Mouse (Mus musculus): ENCODE results near the gene Gm11627. TPM values are rescaled to one million over a fixed set of nuclear protein-coding genes. Genes with fewer than 3 reads are reported as not detected.
"Not testable (repeated sequence)": the region's sequence is repeated elsewhere in the genome, so short reads cannot be mapped to it uniquely, and the experiment has no call there.

Gm11627 gene
- polyA plus RNA-seq, 1 experiment from 2014 or later = 8.2 TPM

- H3K4me2 ChIP-seq (replicated peaks) = peak overlapping the region; percentile 85
- peak overlapping the region; percentile 41; the same call in 1 of the 2 replicates for H3K27ac ChIP-seq (replicated peaks)
- H3K9ac ChIP-seq (replicated peaks) = peak overlapping the region; percentile 82; the same call in 1 of the 2 replicates
- peaks cover 45% of the 10 kb centered on the region for H3K4me1 ChIP-seq
- H3K4me3 ChIP-seq = peak overlapping the region; percentile 82
- no peaks in the 10 kb centered on the region for H3K9me3 ChIP-seq
- no peaks in the 10 kb centered on the region for H3K36me3 ChIP-seq
- H3K27me3 ChIP-seq = no peaks in the 10 kb centered on the region
- WGBS = 15% methylated on average over 4 of the region's 4 CpGs
- no peak for ATAC-seq (replicated peaks)
Measured at GRCm38 (mm10) chr11:102608691-102609090, 29.4 kb upstream of the Gm11627 start.

- no peaks in the 10 kb centered on the region for H3K36me3 ChIP-seq
- peak overlapping the region; percentile 85 for H3K4me2 ChIP-seq (replicated peaks)
- no peaks in the 10 kb centered on the region for H3K27me3 ChIP-seq
- ATAC-seq (replicated peaks) = no peak
- peak overlapping the region; percentile 82 for H3K4me3 ChIP-seq
- WGBS = 7% methylated on average over 10 of the region's 10 CpGs
- peak overlapping the region; percentile 82 for H3K9ac ChIP-seq (replicated peaks)
- peak overlapping the region; percentile 77; the same call in 1 of the 2 replicates for H3K27ac ChIP-seq (replicated peaks)
- peaks cover 52% of the 10 kb centered on the region for H3K4me1 ChIP-seq
- H3K9me3 ChIP-seq = no peaks in the 10 kb centered on the region
Measured at GRCm38 (mm10) chr11:102607686-102608548, 28.7 kb upstream of the Gm11627 start.

GRCm38 (mm10) chr11:102607201-102607600 is 27.9 kb upstream of the Gm11627 start:
- not testable (repeated sequence) for H3K9me3 ChIP-seq; ATAC-seq (replicated peaks); H3K36me3 ChIP-seq; H3K27me3 ChIP-seq
- H3K9ac ChIP-seq (replicated peaks) = peak overlapping the region; percentile 82
- H3K4me2 ChIP-seq (replicated peaks) = peak overlapping the region; percentile 85
- WGBS = under 1% methylated on average over 12 of the region's 12 CpGs
- H3K27ac ChIP-seq (replicated peaks) = peak overlapping the region; percentile 77
- peaks cover 58% of the 10 kb centered on the region for H3K4me1 ChIP-seq
- H3K4me3 ChIP-seq = peak overlapping the region; percentile 82

GRCm38 (mm10) chr11:102606751-102607171 is 27.5 kb upstream of the Gm11627 start:
- under 1% methylated on average over 12 of the region's 12 CpGs for WGBS
- Histone ChIP-seq H3K4me2 (replicated peaks) (peak overlapping the region; percentile 85), H3K9ac (replicated peaks) (peak overlapping the region; percentile 82), H3K9me3 (no peaks in the 10 kb centered on the region), H3K27me3 (no peaks in the 10 kb centered on the region), H3K27ac (replicated peaks) (peak overlapping the region; percentile 77), H3K36me3 (no peaks in the 10 kb centered on the region), H3K4me1 (peaks cover 58% of the 10 kb centered on the region), H3K4me3 (peak overlapping the region; percentile 82)
- ATAC-seq (replicated peaks) = no peak

GRCm38 (mm10) chr11:102605553-102606416 is 26.5 kb upstream of the Gm11627 start:
- peak overlapping the region; percentile 82 for H3K9ac ChIP-seq (replicated peaks)
- H3K4me1 ChIP-seq = peaks cover 51% of the 10 kb centered on the region
- no peak for ATAC-seq (replicated peaks)
- no peaks in the 10 kb centered on the region for H3K27me3 ChIP-seq
- no peaks in the 10 kb centered on the region for H3K36me3 ChIP-seq
- H3K4me3 ChIP-seq = peak overlapping the region; percentile 82
- WGBS = under 1% methylated on average over 62 of the region's 62 CpGs
- peak overlapping the region; percentile 85 for H3K4me2 ChIP-seq (replicated peaks)
- peak overlapping the region; percentile 98 for H3K27ac ChIP-seq (replicated peaks)
- H3K9me3 ChIP-seq = no peaks in the 10 kb centered on the region

GRCm38 (mm10) chr11:102604777-102605552 is 25.7 kb upstream of the Gm11627 start:
- Histone ChIP-seq H3K9ac (replicated peaks) (peak overlapping the region; percentile 82), H3K4me2 (replicated peaks) (peak overlapping the region; percentile 85), H3K27me3 (no peaks in the 10 kb centered on the region), H3K4me1 (peaks cover 42% of the 10 kb centered on the region), H3K4me3 (peak overlapping the region; percentile 82), H3K9me3 (no peaks in the 10 kb centered on the region), H3K27ac (replicated peaks) (peak overlapping the region; percentile 98), H3K36me3 (no peaks in the 10 kb centered on the region)
- under 1% methylated on average over 74 of the region's 74 CpGs for WGBS
- peak; percentile 51 for ATAC-seq (replicated peaks)

- peak within 1 kb of the TSS; percentile 85 for H3K4me2 ChIP-seq (replicated peaks)
- H3K27me3 ChIP-seq = no peaks in the 10 kb centered on the region
- peak; percentile 94 for ATAC-seq (replicated peaks)
- under 1% methylated on average over 31 of the region's 31 CpGs for WGBS
- peak within 1 kb of the TSS; percentile 98 for H3K27ac ChIP-seq (replicated peaks)
- H3K4me3 ChIP-seq = peak within 1 kb of the TSS; percentile 82
- H3K9me3 ChIP-seq = no peaks in the 10 kb centered on the region
- H3K36me3 ChIP-seq = no peaks in the 10 kb centered on the region
- peak within 1 kb of the TSS; percentile 82 for H3K9ac ChIP-seq (replicated peaks)
- peaks cover 34% of the 10 kb centered on the region for H3K4me1 ChIP-seq
Measured at GRCm38 (mm10) chr11:102604010-102604584, 24.8 kb upstream of the Gm11627 start, which contains the start of gene Fzd2. TSS of gene Fzd2 (plus strand) at chr11:102604396.

GRCm38 (mm10) chr11:102603496-102603850 is 24.2 kb upstream of the Gm11627 start:
- peak overlapping the region; percentile 85 for H3K4me2 ChIP-seq (replicated peaks)
- peak overlapping the region; percentile 82 for H3K4me3 ChIP-seq
- H3K4me1 ChIP-seq = peaks cover 27% of the 10 kb centered on the region
- peak overlapping the region; percentile 98 for H3K27ac ChIP-seq (replicated peaks)
- WGBS = 1% methylated on average over 10 of the region's 10 CpGs
- H3K27me3 ChIP-seq = no peaks in the 10 kb centered on the region
- H3K36me3 ChIP-seq = no peaks in the 10 kb centered on the region
- peak; percentile 75 for ATAC-seq (replicated peaks)
- H3K9me3 ChIP-seq = no peaks in the 10 kb centered on the region
- peak overlapping the region; percentile 43 for H3K9ac ChIP-seq (replicated peaks)

GRCm38 (mm10) chr11:102602816-102603495 is 23.7 kb upstream of the Gm11627 start:
- no peaks in the 10 kb centered on the region for H3K27me3 ChIP-seq
- no peaks in the 10 kb centered on the region for H3K36me3 ChIP-seq
- H3K27ac ChIP-seq (replicated peaks) = peak overlapping the region; percentile 98
- peak overlapping the region; percentile 85 for H3K4me2 ChIP-seq (replicated peaks)
- peaks cover 22% of the 10 kb centered on the region for H3K4me1 ChIP-seq
- peak overlapping the region; percentile 43 for H3K9ac ChIP-seq (replicated peaks)
- peak overlapping the region; percentile 82 for H3K4me3 ChIP-seq
- 2% methylated on average over 13 of the region's 13 CpGs for WGBS
- ATAC-seq (replicated peaks) = no peak
- H3K9me3 ChIP-seq = no peaks in the 10 kb centered on the region

- H3K36me3 ChIP-seq = no peaks in the 10 kb centered on the region
- H3K4me1 ChIP-seq = peaks cover 25% of the 10 kb centered on the region
- no peaks in the 10 kb centered on the region for H3K27me3 ChIP-seq
- no peak for ATAC-seq (replicated peaks)
- H3K9ac ChIP-seq (replicated peaks) = no peak overlapping the region
- 92% methylated on average over 3 of the region's 3 CpGs for WGBS
- no peak overlapping the region for H3K27ac ChIP-seq (replicated peaks)
- H3K4me3 ChIP-seq = no peak overlapping the region
- H3K4me2 ChIP-seq (replicated peaks) = no peak overlapping the region
- H3K9me3 ChIP-seq = no peaks in the 10 kb centered on the region
Measured at GRCm38 (mm10) chr11:102599912-102600311, 20.7 kb upstream of the Gm11627 start.
